Mouse (Mus musculus) lung, postnatal 0 days (tissue): ENCODE data around the gene Gdf1.

Experiments used
- CTCF ChIP-seq: IDR thresholded peaks from 2 replicates; pipeline ENCODE4 v1.5.1; 2016; ENCODE audit warnings: antibody characterized with exemption, mild to moderate bottlenecking
- EP300 ChIP-seq: IDR thresholded peaks from 2 replicates; pipeline ENCODE4 v1.6.1; 2016; ENCODE audit warnings: antibody characterized with exemption, mild to moderate bottlenecking, control low read depth

- TF ChIP-seq CTCF, result no peak; the same call in 1 of the 2 replicates
- no peak for TF ChIP-seq EP300
Measured at GRCm38 (mm10) chr8:70377049-70377448, 47.4 kb downstream of the Gdf1 start.
